Mouse (Mus musculus) testis, adult 2 months (tissue): ENCODE results near the gene Clstn1.

Experiments
- CTCF ChIP-seq: fragments of 200-500 bp; IDR thresholded peaks from 2 replicates; pipeline ENCODE4 v1.5.1; 2012; ENCODE audit warnings: low read depth, mild to moderate bottlenecking, inconsistent platforms, low read length, moderate library complexity; ENCODE audit not compliant: control insufficient read depth, insufficient read depth, insufficient replicate concordance
- POLR2A ChIP-seq: fragments of 200-500 bp; IDR thresholded peaks from 2 replicates; pipeline ENCODE4 v1.6.1; 2012; ENCODE audit warnings: low read depth, mild to moderate bottlenecking, inconsistent platforms, low read length, moderate library complexity; ENCODE audit not compliant: control insufficient read depth

- TF ChIP-seq CTCF (no peak), POLR2A (no peak)
Measured at GRCm38 (mm10) chr4:149608309-149608638, 22.0 kb downstream of the Clstn1 start.
